Mouse (Mus musculus) hematopoietic stem cell, adult 5-6 weeks (primary cell): Measurements from ENCODE around the gene Tango6. TPM values are rescaled to one million over a fixed set of nuclear protein-coding genes. Genes with fewer than 3 reads are reported as not detected.
A peak's percentile ranks its signal among the peaks of the same experiment; 100 is the strongest.

ENCODE experiments used
- ATAC-seq, 2 experiments: fragments of 125-278 bp in 1 of 2; replicated peaks in 1 of 2; 2 replicates each; pipeline ENCODE4 v1.8.0; 2016 to 2017; ENCODE audit warnings: inconsistent platforms in 2 of 2, mild to moderate bottlenecking in 2 of 2, moderate number of reproducible peaks in 2 of 2, low read depth in 1 of 2, moderate TSS enrichment in 1 of 2; ENCODE audit not compliant: low FRiP score in 2 of 2, poor library complexity in 2 of 2, severe bottlenecking in 2 of 2, insufficient read depth in 1 of 2, low TSS enrichment in 1 of 2
- total RNA-seq: library from RNA; stranded (forward); fragments of 172-1452, 232-1000 nt; gene quantifications from 2 replicates; pipeline ENCODE4 v1.2.3, GENCODE M21; 2017

Tango6 gene
- 5.4 and 6.2 TPM in 2 replicates for total RNA-seq

DNA sequence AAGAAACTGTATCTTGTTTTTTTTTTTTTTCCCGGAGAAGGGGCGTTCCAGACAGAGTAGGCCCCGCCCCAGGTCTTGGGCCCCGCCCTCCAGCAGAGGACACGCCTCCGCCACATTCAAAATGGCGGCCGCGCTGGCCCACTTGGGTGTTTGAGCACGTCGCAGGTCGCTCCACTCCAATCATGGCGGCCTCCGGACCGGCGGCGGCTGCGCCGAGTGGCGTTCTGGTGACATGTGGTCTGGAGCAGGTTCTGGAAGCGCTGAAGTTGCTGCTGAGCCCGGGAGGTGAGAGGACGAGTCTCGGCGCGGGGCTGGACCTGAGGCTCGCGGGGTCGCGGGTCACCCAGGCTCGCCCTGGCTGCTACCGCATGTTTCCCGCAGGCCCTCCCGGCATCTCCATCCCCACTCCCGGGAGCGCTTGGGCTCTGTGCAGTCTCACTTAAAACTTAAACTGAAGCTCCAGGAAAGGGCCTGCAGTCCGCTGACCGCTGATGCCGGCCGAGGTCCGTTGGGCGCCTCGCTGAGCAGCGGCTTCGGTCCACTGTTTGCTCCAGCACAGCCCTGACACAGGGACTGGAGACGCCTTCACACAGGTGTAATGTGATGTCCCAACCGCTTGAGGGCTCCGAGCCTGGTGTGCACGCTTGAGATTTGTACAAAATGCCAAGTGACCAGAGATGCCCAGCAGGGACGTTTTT is at the start of gene Tango6:
Gene Tango6 (plus strand): TSS at position 98 of the 698 bp plus-strand sequence.
- peak; percentile 88 to 97 for ATAC-seq

DNA sequence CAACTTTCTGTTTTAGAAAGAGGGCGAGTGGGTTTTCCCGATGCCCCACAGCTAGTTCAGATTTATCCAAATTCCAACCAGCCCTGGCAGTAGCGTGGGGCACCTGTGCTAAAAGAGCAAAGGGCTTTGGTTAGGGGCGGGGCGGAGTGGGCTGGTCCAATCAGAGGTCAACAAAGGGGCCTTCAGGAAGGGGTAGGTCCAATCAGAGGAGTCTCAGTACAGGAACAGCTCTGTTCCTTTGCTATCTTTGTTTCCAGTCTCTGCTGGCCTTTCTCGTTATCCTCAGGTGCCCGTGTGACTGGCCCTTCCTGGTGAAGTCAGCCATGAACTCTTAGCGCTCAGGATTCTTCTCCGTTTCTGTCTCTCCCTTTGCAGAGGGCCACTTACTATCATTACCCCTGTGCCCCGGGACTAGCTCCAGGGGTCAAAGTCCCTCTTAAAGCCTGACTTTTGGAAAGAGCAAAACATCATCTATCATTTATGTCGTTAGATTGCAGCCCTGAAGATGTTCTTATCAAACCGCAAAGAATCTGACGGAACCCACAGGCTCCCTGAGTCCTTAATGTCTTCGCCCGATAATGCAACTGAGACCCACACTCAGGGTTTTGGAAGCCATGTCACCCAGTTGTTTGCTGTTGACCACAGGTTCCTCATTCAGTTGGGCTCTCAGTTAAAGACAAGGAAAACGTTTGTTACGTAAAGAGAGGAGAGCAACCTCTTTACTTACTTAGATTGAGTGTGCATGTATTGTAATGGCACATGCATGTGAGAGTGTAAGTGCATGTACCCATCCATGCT is 49.3 kb upstream of the Tango6 start:
- peak; percentile 81 to 83 for ATAC-seq

DNA sequence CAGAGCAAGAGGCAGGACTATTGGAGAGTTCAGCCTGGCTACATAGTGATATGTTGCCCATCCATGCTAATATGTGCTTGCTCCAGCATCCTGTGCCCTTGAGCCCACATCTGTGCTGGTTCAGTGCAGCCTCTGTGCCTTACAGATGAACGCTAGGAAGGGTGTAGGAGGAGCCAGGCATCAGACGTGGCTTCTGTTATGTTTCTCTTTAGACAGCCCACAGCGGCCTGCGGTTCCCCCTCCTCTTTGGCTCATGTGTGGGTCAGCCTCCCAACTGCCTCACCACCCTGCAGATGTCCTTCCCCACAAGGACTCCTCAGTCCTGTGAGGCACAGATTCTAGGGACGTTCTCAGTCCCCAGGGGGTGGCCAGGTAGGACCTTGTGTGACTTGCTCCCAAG is 47.6 kb upstream of the Tango6 start:
- peak; percentile 23 to 40; a peak in 1 of 4 replicates for ATAC-seq

DNA sequence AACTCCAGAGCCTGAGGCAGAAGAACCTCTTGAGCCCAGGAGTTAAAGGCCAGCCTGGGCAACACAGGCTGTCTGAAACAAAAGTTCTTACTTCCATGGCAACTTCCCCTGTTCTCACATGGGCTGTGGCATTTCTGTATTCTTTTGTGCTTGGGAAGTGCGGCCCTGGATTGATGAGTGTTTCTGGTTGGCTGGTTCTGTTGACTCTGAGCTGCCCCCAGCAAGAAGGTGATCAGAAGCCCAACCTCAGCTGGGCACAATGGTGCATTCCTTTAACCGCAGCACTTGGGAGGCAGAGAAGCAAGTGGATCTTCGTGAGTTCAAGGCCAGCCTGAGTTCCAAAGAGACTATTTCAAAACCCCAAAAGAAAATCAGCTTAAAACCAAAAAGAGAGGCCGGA is 45.4 kb upstream of the Tango6 start:
- no peak for ATAC-seq

DNA sequence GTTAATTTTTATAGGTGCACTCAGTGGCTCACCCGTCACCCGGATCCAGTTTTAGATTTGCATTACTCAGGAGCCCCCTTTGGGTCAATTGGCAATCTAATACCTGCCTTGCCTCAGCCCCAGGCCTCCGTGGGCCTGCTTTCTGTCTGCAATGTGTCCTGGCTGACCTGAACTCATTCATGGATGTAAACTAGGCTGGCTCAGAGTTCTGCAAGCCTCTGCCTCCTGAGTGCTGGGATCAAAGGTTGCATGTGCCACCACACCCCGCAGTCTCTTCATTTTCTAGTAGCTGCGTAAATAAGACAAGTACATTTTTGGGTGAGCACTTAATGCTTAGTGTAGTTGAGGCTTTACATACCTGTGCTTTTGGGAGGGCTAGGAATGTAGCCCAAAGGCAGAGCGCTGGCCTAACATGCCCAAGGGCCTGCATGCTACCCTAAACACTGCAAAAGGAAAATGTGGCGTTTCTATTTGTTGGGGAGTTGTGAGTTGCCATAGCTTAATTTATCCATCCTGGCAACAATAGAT is 44.0 kb upstream of the Tango6 start:
- no peak for ATAC-seq

DNA sequence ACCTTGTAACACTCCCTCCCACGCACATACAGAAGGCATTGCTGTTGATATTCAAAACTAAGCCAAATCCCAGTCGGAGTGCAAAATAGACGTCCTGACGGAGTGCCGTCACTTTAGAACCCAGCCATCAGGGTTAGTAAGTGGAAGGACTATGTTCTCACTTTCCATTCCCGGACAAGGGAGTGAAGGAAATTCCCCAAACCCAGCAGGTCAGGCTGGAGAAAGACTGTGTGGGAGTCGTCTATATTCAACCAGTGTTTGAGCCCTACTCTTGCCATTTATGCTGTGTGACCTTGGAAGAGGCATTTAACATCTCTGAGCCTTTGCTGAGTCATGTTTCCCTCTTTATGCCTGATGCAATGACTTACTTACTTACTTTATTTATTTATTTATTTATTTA is 42.7 kb upstream of the Tango6 start:
- no peak for ATAC-seq

DNA sequence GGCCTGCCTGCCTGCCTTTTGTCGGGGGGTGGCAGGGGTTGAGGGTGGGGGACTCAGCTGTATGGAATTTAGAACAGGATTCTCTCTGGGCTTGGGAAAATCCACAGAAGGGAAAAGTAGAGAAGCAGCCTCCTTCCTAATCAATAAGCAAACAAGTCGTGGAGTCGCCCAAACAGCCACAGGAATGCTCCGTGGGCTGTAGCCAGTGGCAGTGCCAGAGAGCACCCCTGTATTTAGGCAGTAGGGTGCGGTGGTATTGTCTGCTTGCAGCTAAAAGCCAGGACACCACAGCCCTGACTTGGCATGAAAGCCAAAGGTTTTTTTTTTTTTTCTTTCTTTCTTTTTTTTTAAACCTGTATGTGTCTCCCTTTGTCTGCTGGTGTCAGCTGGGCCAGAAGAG is 41.9 kb upstream of the Tango6 start:
- no peak for ATAC-seq

DNA sequence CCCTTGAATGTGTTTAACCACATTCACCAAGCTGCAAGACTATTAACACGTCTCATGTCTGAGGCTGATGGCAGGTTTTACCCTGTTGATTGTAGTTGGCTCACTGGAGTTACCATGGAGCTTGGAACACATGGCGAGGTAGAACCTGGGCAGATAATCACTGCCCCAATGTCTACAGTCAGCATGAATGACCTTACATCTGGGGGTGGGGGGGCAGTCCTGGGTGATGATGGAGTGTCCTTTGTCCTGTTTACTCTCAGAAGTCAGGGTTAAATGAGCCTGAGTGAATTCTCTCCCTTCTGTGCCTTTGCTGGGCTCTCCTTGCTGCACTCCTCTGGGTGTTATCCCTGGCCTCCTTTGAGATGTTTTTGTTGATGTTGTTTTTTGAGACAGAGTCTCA is 40.7 kb upstream of the Tango6 start:
- ATAC-seq: no peak

DNA sequence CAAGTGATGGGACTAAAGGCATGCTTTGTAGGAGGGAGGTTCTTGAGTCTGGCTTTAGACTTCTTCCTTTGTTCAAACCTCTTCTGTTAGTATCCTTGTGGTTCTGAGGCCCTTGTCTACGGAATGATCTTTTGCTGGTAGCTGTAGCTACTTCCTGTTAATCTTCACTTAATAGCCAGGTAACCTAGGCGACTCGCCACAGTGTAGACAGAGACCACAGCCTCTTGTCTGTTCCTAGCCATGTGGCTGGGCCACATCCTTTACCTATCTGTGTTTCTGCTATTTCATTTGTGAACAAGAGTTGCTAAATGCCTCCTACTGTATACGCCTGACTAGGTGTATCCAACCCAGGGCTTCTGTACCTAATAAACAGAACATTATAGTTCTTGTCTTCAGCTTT is 39.8 kb upstream of the Tango6 start:
- peak; percentile 84 to 88 for ATAC-seq

DNA sequence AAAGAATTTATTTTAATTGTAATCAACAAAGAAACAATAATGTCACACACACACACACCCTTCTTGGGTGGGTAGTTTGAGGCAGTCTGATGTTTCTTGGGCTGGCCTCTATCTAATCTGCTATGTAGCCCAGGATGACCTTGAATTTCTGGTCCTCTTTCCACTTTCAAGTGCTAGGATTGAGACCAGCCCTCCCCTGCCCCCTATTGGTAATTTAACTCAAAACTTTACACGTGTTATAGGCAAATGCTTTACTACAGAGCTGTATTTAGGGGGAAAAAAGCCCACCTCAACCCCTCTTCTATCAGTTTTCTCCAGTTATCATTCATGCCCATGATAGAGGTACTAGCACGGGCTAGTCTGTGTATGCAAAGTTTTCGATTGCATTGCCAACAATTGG is 37.9 kb upstream of the Tango6 start:
- no peak for ATAC-seq

DNA sequence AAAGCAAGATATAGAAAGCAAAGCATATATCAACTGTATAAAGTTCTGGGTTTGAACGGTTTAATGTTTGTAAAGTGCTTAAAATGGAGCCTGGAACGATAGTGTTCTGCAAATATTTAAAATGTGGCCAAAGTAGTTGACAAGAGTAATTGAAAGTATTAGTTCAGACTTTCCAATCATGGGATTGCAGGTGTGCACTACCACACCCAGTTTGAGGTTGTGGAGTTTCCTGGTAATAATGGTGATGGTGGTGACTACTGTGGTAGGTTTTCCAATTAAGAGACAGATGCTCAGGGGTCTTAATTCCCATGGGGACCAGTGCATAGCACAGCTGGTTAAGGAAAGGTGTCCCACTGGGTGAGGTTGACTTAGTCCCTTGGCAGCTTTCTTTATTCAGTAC is 36.7 kb upstream of the Tango6 start:
- ATAC-seq: no peak

DNA sequence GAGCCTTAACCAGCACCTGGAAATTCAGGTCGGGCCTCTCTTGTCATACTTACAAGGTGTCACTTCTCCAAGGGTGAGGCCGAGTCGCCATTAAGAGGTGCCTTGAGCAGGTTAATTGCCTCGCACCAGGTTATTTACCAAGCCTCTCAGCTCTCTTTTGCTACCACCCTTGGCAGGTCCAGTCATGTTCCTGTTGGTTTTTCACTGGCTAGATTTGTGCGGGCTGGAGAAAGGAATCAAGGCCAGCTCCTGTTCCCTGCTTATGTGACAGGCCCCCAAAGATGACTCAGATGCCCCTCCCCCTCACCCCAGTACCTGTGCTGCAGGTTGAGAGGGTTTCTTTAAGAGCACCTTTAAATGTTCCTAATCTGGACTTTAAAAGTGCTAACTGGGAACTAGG is 36.1 kb upstream of the Tango6 start:
- no peak for ATAC-seq

DNA sequence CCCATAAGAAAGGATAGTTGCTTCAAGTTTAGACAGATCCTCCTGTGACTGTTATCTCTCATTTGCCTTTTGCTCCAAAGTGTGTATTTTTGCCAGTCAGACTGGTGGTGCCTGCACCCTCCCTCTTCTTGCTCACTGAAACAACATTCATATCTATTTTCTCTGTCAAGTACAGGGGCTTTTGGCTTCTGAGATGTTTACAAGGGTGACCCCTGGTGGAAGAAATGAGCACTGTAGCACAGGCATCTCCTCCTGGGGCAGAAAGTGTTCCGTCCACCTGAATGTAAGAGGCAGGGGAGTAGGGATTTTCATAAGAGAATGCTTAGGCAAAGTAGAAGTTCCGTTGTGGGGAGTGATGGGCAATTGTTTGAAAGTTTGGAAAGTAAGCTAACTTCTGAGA is 35.5 kb upstream of the Tango6 start:
- peak; percentile 51 to 67; a peak in 2 of 4 replicates for ATAC-seq

DNA sequence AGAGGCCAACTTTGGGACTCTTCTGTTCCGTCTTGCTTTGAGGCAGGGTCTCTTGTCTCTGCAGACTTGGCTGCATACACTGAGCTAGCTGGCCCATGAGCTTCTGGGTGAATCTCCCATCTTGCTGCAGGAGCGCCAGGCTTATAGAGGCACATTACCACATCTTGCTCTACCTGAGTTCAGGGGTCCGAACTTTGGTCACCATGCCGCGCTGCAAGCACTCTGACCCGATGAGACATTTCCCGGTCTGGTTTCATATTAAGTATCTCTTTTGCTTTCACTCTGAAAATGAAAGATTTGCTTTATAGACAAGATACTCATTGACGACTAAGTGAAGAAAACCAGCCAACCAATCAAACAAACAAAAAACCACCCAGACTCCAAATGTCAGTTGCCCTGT is 34.4 kb upstream of the Tango6 start:
- ATAC-seq: no peak

DNA sequence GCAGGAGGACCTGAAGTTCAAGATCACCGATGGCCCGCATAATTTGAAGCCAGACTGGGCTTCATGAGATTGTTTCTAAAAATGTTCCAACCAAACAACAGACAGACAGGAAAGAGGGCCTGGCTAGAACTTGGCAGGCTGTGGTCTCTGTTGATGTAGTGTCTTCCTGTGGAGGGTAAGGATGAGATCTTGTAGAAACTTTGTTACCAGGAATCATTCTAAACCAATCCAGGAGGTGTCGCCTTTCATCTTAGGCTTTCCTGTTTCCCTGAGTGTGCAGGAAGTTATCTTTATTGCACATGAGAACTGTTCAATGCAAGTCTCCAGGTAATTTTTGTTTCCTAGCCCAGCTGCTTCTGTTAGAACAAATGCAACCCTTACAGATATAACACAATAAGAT is 30.9 kb upstream of the Tango6 start:
- no peak for ATAC-seq

DNA sequence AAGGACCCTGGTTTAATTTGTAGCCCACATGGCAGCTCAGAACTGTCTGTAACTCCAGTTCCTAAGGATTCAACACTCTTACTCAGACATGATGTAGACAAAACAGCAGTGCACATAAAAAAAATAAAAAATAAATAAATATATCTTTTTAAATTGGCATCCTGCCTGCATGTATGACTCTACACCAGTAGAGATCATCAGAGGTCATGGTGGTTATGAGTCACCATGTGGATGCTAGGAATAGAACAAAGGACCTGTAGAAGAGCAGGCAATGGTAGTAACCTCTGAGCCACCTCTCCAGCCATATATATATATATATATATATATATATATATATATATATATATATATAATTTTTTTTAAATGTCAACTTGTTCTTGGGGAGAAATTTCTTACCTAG is 26.8 kb upstream of the Tango6 start:
- no peak for ATAC-seq

DNA sequence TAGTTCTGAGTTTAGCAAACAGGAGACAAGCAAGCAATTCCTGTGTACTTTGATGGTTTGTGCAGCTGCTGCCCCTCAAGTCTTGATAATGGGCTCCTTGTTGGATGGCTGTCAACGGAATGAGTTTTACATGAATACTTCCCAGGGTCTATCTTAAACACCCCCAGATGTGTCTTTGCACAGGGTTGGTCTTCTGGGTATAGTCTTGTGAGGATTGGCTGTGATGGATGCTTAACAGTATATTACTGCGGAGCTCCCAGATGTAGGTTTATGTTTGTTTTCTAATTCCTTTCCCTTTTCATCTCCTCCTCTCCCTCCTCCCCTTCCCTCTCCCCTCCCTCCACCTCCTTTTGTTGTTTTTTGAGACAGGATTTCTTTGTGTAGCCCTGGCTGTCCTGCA is 10.1 kb upstream of the Tango6 start:
- no peak for ATAC-seq

DNA sequence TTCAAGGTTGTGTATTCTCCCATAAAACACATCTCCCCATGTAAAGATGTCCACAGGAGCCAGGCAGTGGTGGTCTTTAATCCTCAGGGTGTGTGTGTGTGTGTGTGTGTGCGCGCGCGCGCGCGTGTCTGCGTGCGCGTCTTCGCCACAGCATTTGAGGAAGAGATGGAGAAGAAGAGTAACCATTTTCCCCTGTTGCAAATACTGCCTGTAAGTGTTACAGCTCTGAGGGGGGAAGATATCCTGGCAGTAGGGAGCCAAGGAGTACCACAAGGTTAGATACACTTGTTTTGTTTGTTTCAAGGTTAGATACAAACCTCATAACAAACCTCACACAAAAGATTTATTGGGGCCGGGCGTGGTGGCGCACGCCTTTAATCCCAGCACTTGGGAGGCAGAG is 8.6 kb upstream of the Tango6 start:
- no peak for ATAC-seq

DNA sequence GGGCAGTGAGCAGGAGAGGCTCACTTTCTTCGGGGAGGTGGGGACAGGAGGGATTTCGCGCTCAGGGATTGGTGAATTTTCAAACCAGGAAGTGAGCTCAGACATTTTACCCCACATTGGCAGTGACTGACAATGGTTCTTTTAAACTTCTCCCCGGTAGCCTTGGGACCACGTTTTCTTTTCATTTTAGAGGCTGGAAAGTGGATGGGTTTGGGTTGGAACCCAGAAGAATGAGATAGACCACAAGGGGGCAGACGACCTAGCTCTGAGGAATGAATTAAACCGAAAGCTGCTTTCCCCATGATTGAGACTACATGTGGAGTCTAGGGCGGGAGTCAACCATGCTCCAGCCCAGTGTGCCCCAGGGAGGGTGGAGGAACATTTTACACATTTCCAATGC is 8.0 kb upstream of the Tango6 start:
- no peak for ATAC-seq
